Mouse (Mus musculus): ENCODE results near the gene Mtch1. TPM values are rescaled to one million over a fixed set of nuclear protein-coding genes. Genes with fewer than 3 reads are reported as not detected.
"Not testable (repeated sequence)": the region's sequence is repeated elsewhere in the genome, so short reads cannot be mapped to it uniquely, and the experiment has no call there.

Mtch1 gene
- 100 to 1,000 TPM; 196 to 220 (median 210) TPM for total RNA-seq (2022)

DNA sequence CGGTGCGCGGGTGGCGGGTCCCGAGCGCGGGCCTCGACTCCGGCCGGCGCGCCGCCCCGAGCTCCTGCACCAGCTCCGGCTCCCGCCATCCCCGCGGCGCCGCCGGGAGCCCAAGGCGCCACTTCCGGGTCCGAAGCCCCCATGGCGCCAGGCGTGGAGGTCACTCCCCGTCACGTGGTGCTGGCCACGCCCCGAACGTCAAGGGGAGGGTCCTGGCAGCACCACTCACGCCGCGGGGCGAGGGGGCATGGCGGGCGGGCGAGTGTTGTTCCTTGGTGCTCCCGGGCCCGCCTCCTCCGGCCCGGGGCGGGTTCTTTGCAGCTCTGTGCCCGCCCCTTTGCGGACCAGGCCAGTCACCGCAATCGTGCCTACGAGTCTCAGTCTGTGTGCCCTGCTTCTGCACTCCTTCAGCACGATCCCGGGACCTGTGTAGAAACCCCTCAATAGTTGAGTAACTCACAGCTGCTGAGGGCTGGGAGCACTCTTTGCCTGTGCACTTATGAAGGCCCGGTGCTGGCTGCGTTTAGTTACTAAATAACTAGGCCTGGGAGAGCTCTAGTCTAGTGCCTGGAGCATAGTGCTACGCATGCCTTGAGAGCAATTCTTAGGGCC lies at the start of gene Mtch1:
TSS of gene Mtch1 (minus strand) at position 290 of the 612 bp plus-strand sequence.
- peak; percentile 97 for DNase-seq (ENCODE audit: low spot score)

DNA sequence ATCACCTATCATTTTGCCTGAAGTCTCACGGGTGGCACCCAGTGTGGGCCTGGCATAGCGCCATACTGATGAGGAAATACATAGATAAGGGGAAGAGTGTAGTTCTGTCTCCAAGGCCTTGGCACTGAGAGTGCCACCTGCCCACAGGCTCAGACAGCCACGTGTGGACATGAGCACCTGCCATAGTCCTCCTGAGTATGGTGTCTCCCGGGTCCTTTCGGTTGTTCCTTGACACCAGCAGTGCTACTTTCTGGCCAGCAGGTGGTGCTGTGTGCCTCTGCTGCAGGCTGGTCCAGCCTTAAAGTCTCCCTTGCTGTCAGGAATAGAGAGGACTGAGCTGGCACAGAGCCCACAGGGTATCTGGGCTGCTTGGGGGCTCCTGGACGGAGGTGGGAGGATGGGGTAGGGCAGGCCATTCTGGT lies 49.1 kb upstream of the Mtch1 start:
- peak; percentile 84 for DNase-seq (ENCODE audit: low spot score)

DNA sequence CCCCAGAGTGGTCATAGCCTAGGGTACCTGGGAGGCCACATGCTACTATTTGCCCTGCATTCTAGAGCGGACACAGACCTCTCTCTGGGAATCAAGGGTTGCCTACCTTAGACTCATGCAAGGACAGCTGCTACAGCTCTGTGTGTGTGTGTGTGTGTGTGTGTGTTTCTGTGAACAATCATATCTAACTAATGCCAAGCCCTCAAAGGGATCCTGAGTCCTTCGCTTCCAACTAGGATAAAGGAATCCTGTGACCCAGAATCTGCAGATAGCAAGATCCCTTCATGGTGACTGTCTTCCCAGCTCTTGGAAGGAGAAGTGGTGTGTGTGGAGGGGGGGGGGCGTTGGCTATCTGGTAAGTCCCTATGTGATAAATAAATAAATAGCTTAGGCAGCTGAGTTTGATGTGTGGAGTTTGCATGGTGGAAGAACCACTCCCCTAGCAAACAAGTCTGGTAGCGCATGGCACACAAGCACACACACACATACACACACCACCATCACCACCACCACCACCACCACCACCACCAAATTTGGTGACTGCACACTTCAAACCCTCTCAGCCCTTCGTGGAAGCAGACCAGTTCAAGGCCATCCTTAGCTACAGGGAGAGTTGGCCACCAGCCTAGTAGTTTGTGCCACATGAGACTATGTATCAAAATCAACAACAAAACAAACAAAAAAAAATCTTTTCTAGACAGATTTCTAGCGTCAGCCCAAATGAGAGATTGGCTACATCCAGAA lies 48.5 kb upstream of the Mtch1 start:
- no peak for DNase-seq (ENCODE audit: low spot score)

DNA sequence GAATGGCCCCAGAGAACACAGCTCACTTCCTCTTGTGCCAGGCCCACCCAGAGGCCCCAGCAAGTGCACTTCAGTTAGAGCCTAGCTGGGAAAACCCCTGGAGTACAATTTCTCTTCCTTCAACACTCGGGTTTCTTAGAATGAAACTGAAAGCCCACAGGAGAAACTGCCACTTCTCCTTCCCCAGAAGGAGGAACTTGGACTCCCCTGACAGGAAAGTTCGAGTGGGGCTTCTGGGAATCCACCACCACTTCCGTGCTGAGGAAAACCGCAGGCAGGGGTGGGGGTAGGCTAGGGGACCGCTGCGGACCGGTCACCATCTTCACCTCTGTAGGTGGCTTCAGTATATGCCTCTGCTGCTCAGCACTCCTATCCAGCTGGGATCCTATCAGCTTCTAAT lies 47.6 kb upstream of the Mtch1 start:
- DNase-seq (ENCODE audit: low spot score) = peak; percentile 66

DNA sequence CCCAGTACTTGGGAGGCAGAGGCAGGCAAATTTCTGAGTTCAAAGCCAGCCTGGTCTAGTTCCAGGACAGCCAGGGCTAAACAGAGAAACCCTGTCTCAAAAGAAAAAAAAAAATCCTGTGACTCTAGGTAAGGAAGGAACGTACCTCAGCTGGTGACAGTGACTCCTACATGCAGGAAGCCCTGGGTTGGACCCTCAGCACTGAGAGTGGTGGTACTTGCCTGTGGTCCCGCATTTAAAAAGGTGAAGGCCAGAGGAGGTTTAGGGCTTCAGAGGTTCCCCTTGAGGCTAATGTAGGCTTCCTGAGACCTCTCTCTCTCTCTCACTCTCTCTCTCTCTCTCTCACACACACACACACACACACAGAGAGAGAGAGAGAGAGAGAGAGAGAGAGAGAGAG lies 47.0 kb upstream of the Mtch1 start:
- not testable (repeated sequence) for DNase-seq (ENCODE audit: low spot score)

DNA sequence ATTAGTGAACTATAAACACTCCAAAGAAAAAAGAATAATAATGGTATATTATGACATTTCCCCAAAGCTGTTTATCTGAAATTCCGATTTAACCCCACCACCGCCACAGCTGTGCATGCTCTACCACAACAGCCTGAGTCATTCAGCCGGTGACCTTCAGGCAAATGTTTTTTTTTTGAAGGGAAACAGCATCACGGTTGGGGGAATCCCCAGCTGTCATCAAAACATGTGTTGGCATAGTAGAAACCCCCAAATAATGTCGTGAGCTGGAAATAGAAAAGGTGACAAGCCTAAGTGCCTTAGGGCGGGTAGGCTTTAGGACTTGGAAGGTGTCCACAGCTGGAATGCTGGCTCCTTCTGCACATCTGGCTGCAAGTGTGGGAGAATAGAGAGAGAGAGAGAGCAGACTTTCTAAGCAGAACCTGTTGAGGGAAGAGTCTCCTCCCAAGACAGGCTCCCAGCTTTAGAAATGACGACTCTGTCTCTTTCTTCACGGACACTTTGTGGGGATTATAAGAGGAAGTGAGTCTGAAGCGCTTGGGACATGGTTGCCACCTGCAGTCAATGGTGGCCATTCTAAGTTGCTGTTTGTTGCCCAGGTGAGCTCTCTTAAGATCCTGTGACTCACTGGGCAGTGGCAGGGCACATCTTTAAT lies 46.5 kb upstream of the Mtch1 start:
- DNase-seq (ENCODE audit: low spot score) = no peak

DNA sequence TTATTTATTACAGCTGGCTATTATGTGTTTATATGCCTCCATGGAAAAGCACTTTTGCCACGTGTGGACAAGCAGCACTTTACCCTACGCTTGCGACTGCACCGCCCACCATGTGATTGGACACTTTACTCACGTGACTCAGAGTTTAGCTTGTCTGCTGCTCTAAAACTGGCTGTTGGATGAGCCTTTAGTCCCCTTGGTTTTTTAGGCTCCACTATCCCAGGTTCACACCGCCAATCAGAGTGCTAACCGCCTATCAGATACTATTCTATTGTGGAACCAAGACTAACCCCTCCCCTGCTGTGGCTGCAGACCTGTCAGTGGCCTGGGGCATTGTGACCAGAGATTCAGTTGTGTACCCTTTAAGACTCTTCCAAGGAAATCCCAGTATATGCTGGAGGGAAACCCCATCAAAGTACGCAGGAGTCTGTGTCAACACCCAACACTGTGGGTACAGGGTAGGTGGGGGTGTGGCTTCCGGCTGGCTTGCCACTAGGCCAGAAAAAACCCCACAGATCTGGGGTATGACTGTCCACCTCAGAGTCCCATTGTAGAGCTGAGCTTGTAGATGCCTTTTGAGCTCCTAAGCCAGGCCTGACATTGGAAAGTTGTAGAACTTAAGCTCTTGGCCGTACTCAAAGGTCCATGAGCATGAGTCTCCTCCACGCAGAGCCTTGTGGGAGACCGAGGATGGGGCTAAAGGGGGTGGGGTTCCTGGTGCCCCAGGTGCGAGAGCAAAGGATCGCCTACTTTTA lies 45.8 kb upstream of the Mtch1 start:
- DNase-seq (ENCODE audit: low spot score) = no peak

DNA sequence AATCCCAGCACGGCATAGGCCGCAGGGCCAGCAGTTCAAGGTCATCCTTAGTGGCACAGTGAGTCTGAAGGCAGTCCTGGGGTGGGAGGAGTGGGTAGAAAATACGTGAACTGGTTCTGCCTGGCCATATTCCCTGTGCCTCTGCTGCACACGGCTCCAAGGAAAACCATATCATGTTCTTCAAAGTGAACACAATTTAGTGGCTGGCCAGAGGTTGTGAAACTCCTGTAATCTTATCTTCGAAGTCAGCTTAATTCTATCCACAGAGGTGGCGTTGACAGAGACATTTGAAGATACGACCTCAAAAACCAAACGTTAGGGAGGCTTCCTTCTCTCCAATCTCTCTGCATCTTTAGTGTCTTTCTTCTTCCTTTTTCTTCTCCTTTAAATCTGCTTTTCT lies 43.5 kb upstream of the Mtch1 start:
- DNase-seq (ENCODE audit: low spot score) = no peak

DNA sequence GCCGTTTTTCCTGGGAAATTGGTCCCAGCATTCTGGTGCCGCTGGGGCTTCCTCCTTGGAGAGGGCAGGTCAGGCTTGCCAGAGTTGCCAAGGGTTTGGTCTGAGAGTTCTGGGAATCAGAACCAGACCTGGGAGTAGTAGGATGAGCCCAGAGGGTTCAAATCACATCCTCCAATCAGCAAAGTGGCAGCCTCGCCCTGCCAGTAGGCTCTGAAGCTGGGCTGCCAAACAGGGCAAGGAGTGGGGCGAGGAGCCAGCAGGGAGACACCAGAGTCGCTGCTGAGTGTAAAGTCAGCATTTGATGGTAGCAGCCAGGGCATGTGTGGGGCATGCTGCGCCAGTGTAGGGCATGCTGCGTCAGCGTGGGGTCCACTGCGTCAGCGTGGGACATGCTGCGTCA lies 41.2 kb upstream of the Mtch1 start:
- DNase-seq (ENCODE audit: low spot score) = no peak

DNA sequence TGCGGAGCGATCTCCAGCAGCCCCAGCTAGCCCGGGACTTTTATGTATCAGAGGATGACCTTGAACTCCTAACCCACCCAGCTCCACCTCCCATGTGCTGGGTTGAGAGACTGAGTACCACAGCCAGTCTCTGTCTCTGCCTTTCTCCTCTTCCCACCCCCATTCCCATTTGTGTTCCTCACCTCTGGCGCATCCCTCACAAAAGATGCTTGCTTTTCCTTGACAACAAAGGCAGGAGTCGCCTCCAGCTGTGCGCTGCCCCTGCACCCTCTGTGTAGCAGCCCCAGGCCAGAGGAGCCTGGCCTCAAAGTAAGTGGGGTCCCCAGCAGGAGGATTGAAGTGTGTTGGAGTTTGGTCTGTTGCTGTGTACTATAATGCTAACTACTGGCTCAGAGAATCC lies 38.0 kb upstream of the Mtch1 start:
- DNase-seq (ENCODE audit: low spot score) = no peak

DNA sequence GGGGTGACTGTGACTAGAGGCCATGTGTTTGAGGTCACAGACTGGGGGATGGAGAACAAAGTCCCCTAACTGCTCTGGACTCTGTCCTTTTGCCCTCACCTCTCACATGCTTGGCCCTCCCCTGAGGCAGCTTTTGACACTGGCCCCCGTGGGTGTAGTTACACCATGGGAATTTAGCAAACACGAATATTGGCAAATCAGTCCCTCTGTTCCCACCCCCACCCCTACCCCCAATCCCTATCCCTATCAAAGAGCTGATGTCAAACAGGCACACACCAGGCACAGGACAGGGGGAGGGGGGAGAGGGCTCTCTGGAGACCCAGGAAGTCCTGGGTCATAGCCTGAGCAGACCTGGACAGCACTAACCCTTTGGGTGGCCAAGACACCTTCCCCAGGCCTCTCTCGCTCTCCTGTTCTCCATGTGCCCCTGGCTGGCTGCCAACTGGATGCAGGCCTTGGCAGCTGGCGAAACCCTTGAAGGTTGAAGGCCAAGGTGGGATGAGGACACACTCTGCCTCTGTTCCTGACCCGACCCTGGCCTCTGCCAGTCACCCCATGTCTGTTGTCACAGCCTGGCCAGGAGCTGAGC lies 37.2 kb upstream of the Mtch1 start:
- no peak for DNase-seq (ENCODE audit: low spot score)

DNA sequence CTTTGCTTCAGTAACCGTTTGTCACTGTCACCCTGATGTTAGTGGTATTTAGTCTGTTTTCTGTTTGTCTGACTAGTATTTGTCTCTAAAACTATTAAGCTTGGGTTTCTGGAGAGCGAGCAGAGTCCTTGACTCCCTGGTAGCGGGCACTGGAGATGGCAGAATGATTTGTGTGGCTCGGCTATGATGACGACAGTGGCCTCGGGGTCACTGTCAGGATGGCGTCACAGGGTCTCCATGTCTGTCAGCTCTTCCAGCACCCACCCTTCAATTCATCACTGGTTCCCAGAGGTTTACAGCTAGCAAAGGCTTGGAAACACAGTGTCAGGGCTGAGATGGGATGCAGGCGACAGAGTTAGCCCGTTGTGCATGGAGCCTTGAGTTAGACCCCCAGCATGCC lies 36.2 kb upstream of the Mtch1 start:
- no peak for DNase-seq (ENCODE audit: low spot score)

DNA sequence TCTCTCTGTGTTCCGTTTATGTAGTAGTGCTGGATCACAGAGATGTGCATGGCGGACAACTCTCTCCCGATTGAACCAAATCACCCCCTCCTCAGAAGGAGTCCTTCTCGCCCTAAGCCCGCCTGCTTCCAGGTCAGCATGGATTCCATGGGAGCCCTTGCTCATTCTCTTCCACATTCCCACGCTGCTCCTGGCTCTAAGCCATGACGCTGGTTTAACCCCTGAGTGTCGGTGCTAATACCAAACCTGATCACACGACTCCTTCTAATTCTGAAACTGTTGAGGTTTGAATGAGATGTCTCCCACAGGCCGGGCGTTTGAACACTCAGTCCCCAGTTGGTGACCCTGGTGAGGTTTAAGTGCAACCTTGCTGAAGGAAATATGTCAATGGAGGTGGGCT lies 34.7 kb upstream of the Mtch1 start:
- no peak for DNase-seq (ENCODE audit: low spot score)

DNA sequence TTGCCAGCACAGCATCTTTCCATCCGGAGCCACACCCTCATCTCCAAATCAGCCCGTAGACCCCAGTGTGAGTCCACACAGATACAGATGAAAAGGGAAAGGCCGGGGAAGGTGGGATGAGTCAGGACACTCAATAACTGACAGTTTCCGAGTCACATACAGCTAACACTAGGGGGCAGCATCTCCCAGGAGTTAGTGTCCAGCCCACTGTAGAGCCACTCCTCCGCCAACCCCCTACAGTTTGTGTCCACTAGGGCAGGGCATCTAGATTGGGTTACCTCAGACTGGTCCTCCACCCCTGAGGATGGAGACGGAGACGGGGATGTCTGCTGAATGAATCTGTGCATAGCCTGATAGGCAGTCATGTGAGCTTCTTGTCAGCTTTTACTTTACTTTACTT lies 33.7 kb upstream of the Mtch1 start:
- peak; percentile 74 for DNase-seq (ENCODE audit: low spot score)

DNA sequence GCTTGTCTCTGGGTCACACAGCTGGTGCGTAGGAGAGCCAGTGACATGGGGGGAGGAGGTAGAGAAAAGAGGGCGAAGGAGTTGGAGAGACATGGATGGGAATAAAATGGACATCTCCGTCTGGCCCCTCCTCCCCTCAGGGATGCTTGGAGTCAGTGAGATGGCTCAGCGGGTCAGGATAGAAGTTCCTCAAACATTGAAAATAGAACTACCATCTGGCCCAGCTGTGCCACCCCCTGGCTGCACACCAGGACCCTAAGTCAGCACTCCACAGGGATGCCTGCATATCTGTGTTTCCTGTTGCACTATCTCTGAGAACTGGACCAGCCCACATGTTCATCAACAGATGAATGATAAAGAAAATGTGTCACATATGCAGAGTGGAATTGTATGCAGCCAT lies 32.5 kb upstream of the Mtch1 start:
- DNase-seq (ENCODE audit: low spot score) = no peak

DNA sequence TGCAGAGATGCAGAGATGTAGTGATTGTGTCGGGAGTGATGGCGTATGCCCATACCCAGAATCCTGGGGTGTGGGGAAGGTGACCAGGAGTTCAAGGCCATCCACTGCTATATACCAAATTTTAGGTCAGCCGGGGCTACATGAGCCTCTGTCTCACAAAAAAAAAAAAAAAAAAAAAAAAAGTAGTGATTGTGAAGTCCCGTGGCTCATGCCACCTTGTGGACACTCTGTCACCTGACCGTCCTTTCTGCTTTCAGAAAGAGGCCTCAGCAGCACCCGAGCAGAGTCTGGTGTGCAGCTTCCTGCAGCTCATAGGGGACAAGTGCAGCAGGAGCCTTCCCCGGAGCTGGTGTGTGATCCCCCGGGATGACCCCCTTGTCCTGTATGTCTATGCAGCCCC lies 30.3 kb upstream of the Mtch1 start:
- no peak for DNase-seq (ENCODE audit: low spot score)

DNA sequence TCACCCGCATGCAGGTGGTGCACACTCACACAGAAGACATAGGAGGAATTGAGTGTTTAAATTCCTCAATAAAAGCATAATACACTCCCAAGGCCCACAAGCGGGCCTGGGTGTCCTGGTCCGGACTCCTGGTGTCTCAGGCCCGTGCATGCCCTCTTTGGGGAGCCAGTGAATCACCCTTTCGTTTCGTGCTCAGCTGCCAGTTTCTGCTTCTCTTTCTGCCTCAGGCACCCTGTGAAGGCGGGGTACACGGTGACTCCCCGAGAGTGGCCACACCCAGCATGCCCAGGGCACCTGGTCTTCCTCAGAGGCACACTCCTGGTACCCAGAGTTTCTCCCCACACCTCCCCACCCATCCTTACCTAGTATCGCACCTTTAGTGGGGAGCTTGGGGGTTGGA lies 28.1 kb upstream of the Mtch1 start:
- DNase-seq (ENCODE audit: low spot score) = no peak

DNA sequence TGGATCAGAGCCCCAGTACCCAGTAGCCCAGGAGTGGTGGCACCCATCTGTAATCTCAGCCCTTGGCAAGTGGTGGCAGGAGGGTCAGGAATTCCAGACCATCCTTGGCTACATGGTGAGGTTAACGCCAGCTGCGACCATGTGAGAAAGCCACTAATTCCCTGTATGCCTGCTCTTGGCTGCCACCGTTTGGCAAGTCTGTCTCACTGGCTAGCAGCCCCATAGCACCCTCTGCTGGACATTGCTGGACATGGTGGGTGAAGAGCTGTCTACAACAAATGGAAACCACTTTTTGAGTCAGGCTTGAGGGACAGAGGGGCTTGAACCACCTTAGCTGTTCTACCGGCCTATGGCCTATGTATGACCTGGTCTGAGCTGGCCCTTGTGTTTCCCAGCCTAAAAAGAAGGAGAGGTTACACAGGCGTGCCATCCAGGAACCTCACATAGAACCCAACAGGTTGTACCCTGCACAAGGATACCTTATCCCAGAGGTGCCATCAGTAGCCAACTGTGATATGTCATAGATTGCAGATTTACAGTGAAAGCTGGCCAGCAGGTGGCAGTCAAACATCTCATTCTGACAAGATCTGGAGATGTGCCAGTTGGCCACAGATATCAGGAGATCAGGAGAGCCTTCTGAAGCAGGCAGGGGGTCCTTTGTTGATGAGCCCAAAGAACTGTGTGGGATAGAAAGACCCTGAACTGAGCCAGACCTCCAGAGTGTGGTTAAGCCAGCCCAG lies 23.4 kb upstream of the Mtch1 start:
- DNase-seq (ENCODE audit: low spot score) = peak; percentile 93

DNA sequence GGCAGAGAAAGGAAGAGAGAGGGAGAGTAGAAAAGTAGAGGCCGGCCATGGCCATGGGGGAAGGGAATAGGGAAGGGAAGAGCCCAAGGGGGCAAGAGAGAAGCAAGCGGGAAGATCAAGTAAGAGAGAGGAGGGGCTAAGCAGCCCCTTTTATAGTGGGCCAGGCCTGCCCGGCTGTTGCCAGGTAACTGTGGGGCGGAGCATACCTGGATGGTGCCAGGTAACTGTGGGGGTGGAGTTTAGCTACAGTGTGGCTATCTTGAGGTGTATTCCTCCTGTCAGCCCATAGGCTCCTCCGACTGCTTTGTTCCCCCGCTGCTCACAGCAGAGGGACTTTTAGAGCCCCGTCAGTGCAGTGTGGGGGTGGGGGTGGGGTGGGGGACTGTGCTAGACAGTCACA lies 21.0 kb upstream of the Mtch1 start:
- no peak for DNase-seq (ENCODE audit: low spot score)

DNA sequence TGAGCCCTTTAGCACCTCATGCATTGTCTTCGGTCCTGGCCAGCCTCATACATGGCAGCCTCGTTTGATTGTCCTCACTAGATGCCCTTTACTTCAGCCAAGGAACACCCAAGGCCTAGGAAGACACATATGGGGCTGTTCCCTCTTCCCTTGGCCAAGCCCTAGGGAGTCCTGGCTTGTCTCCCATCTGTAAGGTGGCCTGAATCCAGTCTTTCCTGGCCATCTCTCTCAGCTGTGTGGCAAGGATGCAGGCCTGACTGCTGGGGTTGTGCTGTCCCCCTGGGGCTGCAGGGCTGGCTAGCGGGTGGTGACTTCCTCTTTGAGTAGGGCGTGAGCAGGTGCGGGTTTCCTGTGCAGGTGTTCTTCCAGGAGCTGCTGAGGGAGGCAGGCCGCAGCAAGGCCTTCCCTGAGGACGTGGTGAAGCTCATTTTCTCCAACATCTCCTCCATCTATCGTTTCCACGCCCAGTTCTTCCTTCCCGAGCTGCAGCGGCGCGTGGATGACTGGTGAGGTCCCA lies 17.4 kb upstream of the Mtch1 start:
- no peak for DNase-seq (ENCODE audit: low spot score)

DNA sequence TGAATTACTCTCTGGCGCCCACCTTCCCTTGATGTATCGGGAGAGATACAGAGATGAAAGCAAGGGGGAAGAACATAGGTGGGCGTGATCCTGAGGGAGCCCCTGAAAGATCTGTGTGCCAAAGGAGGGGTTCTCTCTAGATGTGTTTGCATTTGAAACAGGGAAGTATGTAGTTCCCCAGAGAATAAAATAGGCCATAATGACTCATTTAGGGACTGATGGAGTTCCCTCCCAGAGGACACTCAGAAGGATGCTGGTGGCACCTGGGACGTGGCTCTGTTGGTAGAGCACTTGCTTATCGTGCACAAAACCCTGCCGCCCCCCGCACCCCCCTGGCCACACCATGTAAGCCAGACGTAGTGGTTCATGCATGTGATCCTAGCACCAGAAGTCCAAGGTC lies 15.4 kb upstream of the Mtch1 start:
- DNase-seq (ENCODE audit: low spot score) = no peak

Data from heart, adult 8-10 months (tissue).